Mouse (Mus musculus): ENCODE results near the gene Akap13.

Akap13 gene

GRCm38 (mm10) chr7:75801621-75802358 is 346.5 kb downstream of the Akap13 start:
- no peak for DNase-seq

GRCm38 (mm10) chr7:75802887-75803286 is 347.6 kb downstream of the Akap13 start:
- DNase-seq = no peak
